Mouse (Mus musculus): ENCODE data around the gene Rpl31.

The Rpl31 gene

DNA sequence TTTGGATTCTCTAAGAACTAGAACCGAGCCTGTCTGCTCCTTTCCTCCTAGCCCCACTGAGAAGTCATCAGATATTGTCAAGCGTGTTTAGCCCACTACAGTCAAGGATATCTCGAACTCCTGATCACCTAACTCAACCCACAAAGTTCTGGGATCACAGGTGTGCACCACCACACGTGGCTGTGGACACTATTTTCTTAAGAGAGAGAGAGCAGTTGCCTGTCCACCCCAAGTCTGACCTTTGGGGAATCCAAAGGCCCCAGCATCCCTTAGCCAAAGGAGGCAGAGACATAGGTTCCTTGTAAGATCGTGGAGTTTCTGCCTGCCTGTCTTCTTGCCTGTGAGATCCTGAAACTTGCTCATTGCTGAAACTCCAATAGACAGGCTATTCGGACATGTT is 597 bp upstream of the Rpl31 start:
- no peak for DNase-seq (ENCODE audit: low spot score)

DNA sequence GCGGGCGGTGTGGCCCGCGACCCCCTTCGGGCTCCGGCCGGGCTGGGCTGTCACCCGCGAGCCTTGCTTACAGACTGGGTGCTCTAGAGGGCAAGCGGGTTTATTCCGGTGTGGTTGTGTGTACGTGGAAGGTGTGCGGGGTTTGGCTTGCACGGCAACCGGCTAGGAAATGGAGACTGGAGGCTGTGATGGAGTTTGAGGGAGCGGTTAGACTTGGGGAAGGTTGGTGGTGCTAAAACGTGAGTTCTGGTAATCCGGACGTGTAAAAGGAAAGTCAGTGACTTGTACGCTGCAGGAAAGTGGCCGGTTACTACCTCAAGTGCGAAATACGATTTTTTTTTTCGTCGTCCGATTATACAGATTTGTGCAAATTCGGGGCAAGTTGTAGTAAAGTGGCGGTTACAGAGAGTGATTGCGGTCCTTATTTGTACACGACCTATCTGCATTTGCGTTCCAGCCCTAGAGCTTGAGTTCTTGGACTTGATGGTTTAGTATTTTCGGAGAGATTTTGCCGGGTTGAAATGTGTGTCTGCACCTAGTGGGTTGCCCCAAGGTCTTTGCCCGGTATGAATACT is 712 bp downstream of the Rpl31 start:
- DNase-seq (ENCODE audit: low spot score), result no peak

DNA sequence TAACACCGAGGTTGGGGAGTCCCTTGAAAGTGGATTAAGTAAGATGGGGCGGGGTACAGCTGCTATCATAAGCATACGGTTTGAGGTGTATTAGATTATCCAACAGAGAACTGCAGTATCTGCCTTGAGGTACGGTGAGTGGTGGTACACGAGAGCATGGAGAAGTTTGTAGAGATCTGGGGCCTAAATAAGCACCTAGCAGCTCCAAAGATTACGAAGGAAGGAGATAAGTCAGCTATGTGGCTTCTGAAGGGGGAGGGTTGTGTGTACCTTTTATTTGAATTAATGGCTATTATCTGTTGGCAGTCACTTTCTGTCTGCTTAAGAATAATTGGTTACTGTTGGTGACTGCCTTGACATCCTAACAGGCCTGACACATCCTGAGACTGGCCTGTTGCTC is 2.8 kb downstream of the Rpl31 start:
- DNase-seq (ENCODE audit: low spot score), result no peak

DNA sequence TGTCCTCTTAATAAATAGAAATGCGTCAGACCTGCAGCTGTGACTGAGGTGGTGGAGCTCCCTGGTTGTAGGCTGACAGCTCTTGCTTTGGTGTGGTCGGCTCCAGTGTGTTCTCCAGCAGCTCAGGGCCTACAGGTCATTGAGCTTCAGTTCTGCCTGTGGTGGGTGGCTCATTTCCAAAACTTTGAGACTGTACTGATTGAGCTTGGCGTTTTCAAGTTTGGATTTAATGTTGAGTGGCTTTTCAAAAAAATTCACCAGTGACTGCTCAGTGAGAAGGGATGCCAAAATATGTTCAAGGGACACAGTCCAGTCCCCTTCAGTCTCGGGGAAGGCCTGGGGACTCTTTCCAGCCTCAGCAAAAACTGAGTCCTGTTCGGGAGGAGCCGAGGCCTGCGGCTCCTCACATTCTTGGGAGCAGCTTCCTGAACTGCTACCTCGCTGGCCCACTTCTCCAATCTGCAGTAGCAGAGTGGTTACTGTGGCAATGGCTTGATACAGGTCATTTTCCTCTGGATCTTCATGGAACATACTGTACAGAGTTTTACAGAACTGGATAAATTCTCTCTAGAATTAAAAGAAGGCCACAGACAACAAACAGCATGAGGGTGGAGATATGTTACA is 4.7 kb downstream of the Rpl31 start:
- no peak for DNase-seq (ENCODE audit: low spot score)

DNA sequence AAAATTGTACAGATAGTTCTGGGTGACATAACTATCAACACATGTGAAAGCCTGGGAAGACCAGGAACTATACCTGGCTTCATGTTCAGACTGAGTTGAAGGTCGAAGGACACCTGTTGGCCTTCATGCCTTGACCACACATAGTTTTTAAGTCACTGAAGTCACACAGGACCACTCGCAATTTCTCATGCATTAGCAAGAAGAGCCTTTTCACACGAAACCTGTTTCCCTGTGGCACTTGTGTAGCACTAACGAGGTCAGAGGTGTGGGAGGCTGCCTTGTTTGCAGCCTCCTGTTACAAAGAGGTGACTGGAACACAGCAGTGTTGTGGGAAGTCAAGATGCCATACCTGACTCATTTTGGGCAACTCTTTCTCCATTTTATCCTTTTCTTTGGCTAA is 5.7 kb downstream of the Rpl31 start:
- DNase-seq (ENCODE audit: low spot score), result no peak

DNA sequence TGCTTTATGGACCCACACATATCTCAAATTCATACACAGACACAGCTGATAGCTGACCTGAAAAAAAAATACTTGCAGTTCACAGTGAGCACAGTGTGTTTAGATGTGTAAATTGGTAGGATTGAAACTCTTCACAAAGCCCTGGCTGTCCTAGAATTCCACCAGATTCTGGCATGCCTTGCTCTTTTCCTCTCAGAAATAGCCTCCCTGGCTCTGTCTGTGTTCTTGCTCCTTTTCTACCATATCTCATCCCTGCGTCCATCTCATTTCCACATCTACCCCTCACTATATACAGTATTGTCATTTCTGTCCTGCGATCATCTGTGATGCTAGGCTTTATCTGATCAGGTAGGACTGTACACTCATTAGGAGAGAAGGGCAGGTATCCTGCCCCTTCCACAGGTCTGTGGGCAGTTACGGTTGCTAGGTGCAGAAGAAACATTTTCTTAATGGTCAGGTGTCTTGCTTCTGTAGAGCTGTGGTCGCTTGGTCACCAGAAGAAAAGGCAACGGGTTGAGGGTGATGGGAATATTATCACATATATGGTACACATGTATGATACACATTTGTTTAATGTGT is 6.7 kb downstream of the Rpl31 start:
- DNase-seq (ENCODE audit: low spot score), result no peak

DNA sequence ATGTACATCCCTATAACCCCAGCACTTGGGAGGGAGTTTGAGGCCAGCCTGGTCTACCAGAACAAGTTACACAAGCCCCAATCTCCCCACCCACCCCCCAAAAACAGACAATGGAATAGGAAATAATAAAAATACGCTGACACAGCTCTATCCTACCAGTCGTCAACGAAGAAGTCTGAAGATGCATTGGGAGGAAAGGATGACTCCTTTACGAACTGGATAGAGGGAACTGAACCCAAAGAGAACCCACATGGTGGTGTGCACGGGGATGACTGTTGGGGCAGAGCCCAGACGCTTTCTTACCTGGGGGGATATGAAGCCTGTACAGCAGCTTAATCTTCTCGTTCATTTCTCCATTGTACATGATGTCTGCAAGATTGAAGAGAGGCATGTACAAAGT is 8.5 kb downstream of the Rpl31 start:
- DNase-seq (ENCODE audit: low spot score), result no peak

DNA sequence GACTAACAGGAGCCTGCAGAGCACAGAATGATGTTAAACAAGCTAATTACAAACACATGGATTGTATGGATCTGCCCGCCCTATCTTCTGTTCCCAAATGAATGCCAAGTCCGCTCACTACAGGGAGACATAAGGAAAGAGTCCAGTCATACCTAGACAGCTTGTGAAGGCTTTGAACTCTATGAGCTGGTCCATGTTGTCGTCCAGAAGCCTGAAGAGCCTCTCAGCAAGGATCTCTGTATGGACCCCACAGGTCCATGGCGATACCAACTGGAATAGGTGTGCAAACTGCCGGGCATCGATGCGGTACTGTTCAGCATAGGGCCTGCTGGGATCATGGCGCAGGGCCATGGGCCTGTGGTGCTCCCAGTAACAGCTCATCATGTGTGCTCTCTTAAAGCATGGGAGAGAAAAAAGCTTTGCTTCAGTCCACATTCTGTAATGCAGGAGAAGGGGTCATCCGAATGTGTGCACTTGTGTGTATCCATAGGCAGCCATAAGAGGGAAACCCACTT is 9.1 kb downstream of the Rpl31 start:
- no peak for DNase-seq (ENCODE audit: low spot score)

DNA sequence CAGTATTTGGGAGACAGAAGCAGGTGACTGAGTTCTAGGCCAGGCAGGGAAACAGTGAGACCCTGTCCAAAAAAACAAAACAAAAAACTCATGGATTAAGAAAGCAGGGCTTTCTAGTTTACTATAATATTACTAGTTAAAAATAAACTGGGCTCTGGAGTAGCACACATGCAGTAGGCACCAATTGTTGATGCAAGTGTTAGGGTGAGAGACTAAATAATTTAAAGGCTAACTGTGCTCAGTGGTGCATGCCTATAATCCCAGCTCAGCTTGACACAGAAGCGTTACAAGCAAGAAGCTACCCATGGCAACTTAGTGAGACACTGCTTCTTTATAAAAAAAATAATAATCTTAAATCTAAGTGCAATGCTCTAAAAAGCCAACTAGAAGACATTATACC is 10.9 kb downstream of the Rpl31 start:
- no peak for DNase-seq (ENCODE audit: low spot score)

DNA sequence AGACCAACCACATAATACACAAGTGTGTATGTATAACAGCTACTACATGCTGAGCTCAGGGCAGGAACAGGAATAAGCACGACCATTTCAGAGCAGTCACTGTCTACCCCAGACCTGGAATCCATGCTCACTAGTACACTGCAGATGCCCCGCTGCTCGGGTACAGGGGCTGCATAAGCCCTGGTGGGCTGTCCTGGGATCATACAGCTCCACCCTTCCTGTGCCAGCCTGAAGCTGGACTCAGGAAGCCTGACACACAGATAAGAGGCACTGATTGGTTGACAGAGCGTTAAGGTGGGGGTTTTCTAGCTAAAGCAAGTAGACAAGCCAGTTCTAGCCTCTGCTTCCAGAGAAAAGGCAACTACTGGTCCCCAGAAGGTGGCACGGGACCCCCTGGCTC is 11.4 kb downstream of the Rpl31 start:
- DNase-seq (ENCODE audit: low spot score), result no peak

DNA sequence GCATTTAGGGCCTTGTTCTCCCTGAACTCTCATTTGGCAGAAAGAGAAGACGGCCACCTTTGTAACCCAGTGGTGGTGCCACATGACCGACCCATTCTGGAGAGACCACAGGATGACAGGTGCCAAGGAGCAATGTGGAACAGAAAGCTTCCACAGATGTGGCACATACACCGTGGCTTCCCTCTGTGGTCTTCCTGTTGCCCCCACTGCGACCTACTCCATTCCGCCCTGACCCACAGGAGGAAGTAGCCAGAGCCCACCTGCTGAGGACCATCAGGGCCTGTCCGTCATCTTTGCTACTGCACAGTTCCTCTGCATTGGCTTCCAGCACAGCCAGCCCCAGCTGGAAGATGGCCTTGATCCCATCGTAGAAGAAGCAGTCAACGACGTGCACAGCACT is 13.4 kb downstream of the Rpl31 start:
- no peak for DNase-seq (ENCODE audit: low spot score)

DNA sequence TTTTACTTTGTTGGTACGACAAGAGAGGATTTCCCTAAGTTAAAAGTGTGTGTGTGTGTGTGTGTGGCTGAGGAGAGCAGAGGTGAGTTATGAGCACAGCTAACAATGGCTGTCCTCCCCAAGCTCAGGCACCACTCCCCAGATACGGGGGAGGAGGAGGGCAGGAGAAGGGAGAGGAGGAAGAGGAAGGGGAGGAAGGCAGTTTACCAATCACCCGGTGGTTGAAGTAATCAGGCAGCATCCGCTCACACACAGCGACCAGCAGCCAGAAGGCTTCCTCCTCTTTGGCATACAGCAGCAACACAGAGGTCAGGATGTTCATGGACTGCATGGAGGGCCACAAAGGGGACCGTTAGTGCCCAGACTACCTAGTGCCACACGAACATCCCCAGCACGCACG is 17.3 kb downstream of the Rpl31 start:
- no peak for DNase-seq (ENCODE audit: low spot score)

DNA sequence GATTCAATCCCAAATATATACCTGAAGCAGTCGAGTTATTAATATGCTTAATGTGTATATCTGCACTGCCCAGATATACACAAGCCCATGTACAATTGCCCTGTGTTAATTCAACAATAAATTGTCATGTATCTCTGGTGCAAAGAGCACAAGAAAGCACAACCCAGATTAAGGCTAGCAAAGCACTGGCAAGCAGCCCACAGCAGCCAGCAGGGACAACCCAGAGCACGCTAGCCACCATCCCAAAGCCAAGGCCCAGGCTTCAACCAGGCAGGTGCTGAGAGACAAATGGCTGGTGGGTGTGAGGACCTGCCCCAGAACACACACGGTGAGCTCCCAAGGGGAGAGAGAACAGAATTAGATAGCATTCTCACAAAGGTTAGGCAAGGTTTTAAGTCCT is 18.8 kb downstream of the Rpl31 start:
- DNase-seq (ENCODE audit: low spot score), result no peak

DNA sequence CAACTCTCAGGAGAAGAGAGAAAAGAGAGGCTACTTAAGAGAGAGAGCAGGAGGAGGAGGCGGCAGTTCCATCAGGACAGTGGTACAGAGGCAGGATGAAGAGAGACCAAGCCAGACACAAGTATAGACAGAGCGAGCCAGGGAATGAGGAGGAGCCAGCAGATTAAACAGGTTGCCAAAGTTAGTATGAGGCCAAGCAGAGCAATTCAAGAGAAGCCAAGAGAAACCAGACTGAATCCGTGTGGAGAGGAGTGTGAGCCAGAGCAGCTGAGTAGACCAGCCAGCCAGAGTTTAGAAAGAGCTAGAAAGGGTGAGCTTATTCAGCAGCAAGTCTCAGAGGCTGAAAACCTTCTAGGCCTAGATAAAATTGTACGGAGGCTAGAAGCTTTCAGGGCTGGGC is 19.9 kb downstream of the Rpl31 start:
- DNase-seq (ENCODE audit: low spot score), result no peak

DNA sequence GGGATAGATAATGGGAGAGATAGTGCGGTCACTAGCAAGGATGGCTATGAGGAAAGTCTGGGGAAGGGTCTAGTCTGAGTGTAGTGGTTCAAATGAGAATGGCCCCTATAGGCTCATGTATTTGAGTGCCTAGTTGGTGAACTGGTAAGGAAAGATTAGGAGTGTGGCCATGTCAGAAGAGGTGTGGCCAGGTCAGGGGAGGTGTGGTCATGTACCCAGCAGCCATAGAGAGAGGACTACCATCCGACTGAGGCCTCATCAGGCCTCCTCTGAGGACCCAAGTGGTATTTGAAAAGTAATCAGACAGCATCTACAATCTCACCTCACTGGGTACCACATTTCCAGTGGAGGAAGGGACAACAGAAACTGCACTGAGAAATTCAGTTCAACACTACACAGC is 20.5 kb downstream of the Rpl31 start:
- no peak for DNase-seq (ENCODE audit: low spot score)

DNA sequence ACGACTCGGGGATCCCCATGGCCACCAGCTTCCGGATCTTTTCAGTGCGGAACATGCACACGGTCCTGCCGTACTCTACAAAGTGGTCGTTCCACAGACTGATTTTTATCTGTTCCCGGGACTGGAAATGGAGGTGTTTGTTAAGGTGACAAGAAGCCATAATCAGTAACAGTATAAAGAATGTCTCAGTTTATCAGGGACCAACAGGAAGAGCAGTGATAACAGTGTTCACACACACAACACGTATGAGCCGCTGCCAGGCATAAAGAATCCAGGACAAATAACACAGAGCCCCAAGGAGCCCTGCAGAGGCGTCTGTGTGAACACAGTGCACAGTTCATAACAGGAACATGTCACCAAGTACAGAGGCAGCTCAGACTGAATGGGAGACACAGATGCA is 21.7 kb downstream of the Rpl31 start:
- DNase-seq (ENCODE audit: low spot score), result no peak

DNA sequence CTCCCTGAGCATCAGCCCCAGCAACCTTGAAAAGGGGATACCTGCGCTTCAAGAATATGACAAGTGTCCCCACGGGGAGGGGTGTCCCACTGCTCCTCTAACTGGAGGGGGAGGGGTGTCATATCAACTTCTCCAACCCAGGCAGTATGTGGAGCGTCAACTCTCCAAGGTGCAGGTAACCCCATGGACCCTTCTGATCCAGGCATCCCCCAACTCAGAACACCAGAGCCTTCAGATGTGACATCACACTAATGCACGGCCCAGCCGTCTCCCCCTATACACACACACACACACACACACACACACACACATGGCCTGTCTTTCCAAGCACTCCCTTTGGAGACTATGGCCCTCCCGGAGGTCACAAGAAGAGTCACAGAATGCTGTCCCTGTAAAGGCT is 24.0 kb downstream of the Rpl31 start:
- no peak for DNase-seq (ENCODE audit: low spot score)

DNA sequence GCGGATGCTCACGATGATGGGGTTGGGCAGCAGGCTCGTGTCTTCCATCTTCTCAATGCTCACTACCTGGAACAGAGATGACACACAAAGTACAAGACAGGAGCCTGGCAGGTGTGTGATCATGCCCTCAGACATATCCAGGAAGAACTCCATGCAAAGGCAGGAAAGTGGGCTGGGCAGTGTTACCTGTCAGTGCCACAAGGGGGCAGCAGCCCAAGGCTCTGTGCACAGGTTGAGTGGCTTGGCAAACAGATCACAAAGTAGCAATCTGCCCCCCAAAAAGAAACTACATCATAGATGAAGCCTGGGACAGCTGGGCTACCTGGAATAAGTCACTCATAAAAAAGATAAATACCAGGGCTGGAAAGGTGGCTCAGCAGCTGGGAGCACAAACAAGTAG is 24.5 kb downstream of the Rpl31 start:
- DNase-seq (ENCODE audit: low spot score), result peak; percentile 83

DNA sequence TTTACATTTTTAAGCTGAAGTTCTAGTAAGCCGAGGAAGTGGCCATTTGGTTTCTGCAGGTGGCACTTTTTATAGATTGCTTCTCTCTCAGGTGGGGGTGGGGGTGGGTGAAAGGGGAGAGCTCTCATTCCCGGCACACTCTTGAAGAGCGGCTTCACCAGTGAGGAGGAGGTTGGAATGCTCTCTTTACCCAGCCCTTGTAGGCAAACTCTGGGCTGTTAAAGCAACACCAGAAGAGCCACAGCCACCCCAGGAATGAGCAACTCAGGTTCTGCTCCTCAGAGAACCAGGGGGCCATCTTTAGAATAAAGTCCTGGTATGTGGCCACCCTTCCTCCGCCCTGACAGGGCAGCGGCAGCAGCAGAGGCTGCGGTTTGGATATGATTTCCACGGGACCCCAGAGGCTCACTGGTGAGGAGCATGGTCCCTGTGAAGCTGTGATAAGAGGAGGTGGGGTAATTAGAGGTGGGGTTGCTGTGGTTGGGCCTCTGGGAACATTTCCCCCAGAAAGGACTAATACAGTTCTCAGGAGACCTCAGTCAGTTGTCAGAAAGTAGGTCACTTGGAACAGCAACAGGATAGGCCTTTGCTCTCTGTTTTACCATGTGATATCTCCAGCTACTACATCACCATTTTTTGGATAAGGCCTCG is 25.7 kb downstream of the Rpl31 start:
- peak; percentile 51 for DNase-seq (ENCODE audit: low spot score)

DNA sequence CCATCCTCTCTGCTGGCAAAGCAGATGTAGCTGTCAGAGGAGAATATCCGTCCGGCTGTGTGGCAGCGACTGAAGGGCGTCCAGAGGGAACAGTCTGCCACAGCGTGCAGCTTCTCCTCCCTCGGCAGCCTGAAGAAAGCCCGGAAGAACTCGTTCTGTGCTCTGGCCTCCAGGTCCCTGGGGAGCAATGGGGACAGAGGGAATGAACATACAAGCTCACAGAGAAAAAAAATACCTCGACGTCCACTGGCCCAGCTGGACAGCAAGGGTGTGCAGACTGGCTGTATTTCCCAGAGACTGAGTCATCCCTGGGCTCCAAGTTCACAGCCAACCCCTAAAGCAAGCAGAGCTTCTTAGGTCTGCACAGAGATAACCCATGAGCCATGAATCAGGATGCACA is 26.5 kb downstream of the Rpl31 start:
- DNase-seq (ENCODE audit: low spot score), result no peak

DNA sequence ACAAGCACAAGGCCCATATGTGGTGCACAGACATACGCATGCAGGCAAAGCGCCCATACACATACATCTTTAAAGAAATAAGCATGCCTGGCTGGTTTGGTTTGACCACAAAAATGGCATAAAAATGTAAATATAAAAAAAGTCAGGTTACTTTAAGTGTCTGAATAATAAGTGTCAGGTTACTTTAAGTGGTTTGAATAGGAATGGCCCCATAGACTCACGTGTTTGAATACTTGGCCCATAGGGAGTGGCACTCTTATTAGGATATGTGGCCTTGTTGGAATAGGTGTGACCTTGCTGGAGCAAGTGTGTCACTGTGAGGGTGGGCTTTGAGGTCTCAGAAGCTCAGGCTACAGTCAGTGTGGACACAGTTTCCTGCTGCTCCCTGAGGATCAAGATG is 27.0 kb downstream of the Rpl31 start:
- no peak for DNase-seq (ENCODE audit: low spot score)

DNA sequence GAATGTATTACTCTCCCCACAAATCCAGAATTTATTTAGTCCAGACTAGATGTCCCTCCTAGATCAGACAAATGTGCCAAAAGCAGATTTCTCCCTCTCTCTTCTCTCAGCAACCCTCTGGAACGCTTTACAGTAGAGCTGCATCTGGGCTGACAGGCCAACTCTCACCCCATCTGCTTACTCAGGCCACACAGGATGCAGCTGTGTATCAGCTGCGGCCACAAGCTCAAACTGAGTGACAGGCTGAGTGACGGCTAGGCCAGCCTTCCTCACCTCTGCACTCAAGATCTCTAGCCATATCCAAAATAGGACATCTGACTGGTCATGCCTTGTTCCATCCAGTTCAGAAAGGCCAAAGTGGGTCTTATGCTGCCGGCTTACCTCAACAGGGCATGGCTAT is 28.7 kb downstream of the Rpl31 start:
- no peak for DNase-seq (ENCODE audit: low spot score)

DNA sequence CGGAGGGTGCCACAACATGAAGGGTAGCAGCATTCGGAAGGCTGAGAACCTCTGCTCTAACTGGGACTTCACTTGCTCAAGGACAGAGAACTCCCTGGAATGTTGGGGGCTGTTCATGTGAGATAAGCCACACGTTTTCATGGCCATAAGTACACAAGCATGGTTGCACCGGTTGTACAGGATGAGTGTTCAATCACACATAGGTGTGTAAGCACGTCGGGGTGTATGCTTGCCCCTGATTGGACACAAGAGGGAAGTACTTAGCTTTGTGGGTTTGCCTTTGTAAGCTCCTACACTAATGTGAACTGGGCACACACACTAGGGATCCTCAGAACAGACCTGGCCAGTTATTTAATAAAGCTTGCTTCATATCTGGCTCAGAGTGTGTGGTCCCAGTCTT is 30.6 kb downstream of the Rpl31 start:
- DNase-seq (ENCODE audit: low spot score), result no peak

DNA sequence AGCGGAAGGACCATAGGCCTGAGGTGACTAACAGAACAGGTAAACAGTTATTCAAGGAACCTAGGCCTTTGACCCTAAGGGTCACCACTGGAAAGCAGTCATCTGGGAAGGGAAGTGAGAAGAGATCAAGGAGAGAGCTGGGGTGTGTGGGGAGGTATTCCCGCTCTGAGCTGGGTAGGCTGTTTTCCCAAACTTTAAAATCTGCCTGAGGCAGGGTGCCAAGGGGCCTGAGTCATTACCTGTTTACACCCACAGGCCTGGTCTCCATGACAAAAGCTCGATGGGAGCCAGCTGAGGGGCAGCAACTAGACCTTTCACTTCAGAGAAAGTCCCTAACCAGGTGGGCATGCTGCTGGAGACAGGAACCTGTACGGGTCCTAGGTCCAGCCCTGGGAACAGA is 31.6 kb downstream of the Rpl31 start:
- DNase-seq (ENCODE audit: low spot score), result peak; percentile 45
